Mouse (Mus musculus): ENCODE measurements around the gene Klhl21. TPM values are rescaled to one million over a fixed set of nuclear protein-coding genes. Genes with fewer than 3 reads are reported as not detected.

Gene Klhl21
- polyA plus RNA-seq, 1 experiment from 2014 or later = 2.6 TPM

GRCm38 (mm10) chr4:152010707-152011134, 2.1 kb downstream of the Klhl21 start:
- H3K36me3 ChIP-seq (ENCODE audit: control insufficient read depth, insufficient read depth, low read length) = no peaks in the 10 kb centered on the region; the same call in 1 of the 2 replicates
- no peak overlapping the region for H3K27ac ChIP-seq (ENCODE audit: low read depth, low read length)
- no peaks in the 10 kb centered on the region for H3K9me3 ChIP-seq (ENCODE audit: control insufficient read depth, low read length)
- peaks cover 19% of the 10 kb centered on the region for H3K27me3 ChIP-seq (ENCODE audit: control insufficient read depth, insufficient read depth, low read length)
- DNase-seq (ENCODE audit: low spot score, missing footprints) = no peak
- no peak for ATAC-seq (ENCODE audit: low FRiP score)
- peaks cover 26% of the 10 kb centered on the region for H3K4me1 ChIP-seq (ENCODE audit: control insufficient read depth, insufficient read depth, low read length)
- WGBS = 4% methylated on average over 13 of the region's 13 CpGs
- peak overlapping the region; percentile 66; the same call in 1 of the 2 replicates for H3K9ac ChIP-seq (ENCODE audit: low read length)
- peak overlapping the region; percentile 98 for H3K4me2 ChIP-seq
- H3K4me3 ChIP-seq (ENCODE audit: low read depth, low read length) = peak overlapping the region; percentile 72

- H3K36me3 ChIP-seq (ENCODE audit: control insufficient read depth, insufficient read depth, low read length) = no peaks in the 10 kb centered on the region; the same call in 1 of the 2 replicates
- H3K9ac ChIP-seq (ENCODE audit: low read length) = 0 out of 2 replicates have a peak overlapping the region, but pooled peaks have one; percentile 20
- 80% methylated on average over 8 of the region's 8 CpGs for WGBS
- no peak overlapping the region for H3K27ac ChIP-seq (ENCODE audit: low read depth, low read length)
- ATAC-seq (ENCODE audit: low FRiP score) (no peak), DNase-seq (ENCODE audit: low spot score, missing footprints) (peak; percentile 75)
- peak overlapping the region; percentile 98 for H3K4me2 ChIP-seq
- peaks cover 26% of the 10 kb centered on the region for H3K4me1 ChIP-seq (ENCODE audit: control insufficient read depth, insufficient read depth, low read length)
- peaks cover 19% of the 10 kb centered on the region for H3K27me3 ChIP-seq (ENCODE audit: control insufficient read depth, insufficient read depth, low read length)
- H3K9me3 ChIP-seq (ENCODE audit: control insufficient read depth, low read length) = no peaks in the 10 kb centered on the region
- no peak overlapping the region for H3K4me3 ChIP-seq (ENCODE audit: low read depth, low read length)
Measured at GRCm38 (mm10) chr4:152011171-152011760, 2.7 kb downstream of the Klhl21 start.

- H3K4me3 ChIP-seq (ENCODE audit: low read depth, low read length) = no peak overlapping the region
- no peak for ATAC-seq (ENCODE audit: low FRiP score)
- H3K27ac ChIP-seq (ENCODE audit: low read depth, low read length) = no peak overlapping the region
- no peak overlapping the region for H3K4me2 ChIP-seq
- H3K36me3 ChIP-seq (ENCODE audit: control insufficient read depth, insufficient read depth, low read length) = no peaks in the 10 kb centered on the region; the same call in 1 of the 2 replicates
- H3K9me3 ChIP-seq (ENCODE audit: control insufficient read depth, low read length) = no peaks in the 10 kb centered on the region
- peak; percentile 73 for DNase-seq (ENCODE audit: low spot score, missing footprints)
- WGBS = 91% methylated on average over 16 of the region's 16 CpGs
- H3K4me1 ChIP-seq (ENCODE audit: control insufficient read depth, insufficient read depth, low read length) = peaks cover 26% of the 10 kb centered on the region
- H3K9ac ChIP-seq (ENCODE audit: low read length) = no peak overlapping the region
- H3K27me3 ChIP-seq (ENCODE audit: control insufficient read depth, insufficient read depth, low read length) = peaks cover 16% of the 10 kb centered on the region
Measured at GRCm38 (mm10) chr4:152012109-152012508, 3.5 kb downstream of the Klhl21 start.

GRCm38 (mm10) chr4:152013036-152013813, 4.6 kb downstream of the Klhl21 start:
- 89% methylated on average over 12 of the region's 12 CpGs for WGBS

GRCm38 (mm10) chr4:152019073-152019472, 10.5 kb downstream of the Klhl21 start:
- ATAC-seq (ENCODE audit: low FRiP score) = no peak
- WGBS = 93% methylated on average over 6 of the region's 6 CpGs

More at GRCm38 (mm10) chr4:152013036-152013813, 4.6 kb downstream of the Klhl21 start:
- Histone ChIP-seq H3K27me3 (ENCODE audit: control insufficient read depth, insufficient read depth, low read length) (peaks cover 8% of the 10 kb centered on the region; the same call in 1 of the 2 replicates), H3K4me1 (ENCODE audit: control insufficient read depth, insufficient read depth, low read length) (peaks cover 20% of the 10 kb centered on the region), H3K9me3 (ENCODE audit: control insufficient read depth, low read length) (no peaks in the 10 kb centered on the region), H3K4me2 (no peak overlapping the region), H3K4me3 (ENCODE audit: low read depth, low read length) (no peak overlapping the region), H3K36me3 (ENCODE audit: control insufficient read depth, insufficient read depth, low read length) (no peaks in the 10 kb centered on the region; the same call in 1 of the 2 replicates), H3K9ac (ENCODE audit: low read length) (no peak overlapping the region), H3K27ac (ENCODE audit: low read depth, low read length) (no peak overlapping the region)
- ATAC-seq (ENCODE audit: low FRiP score) (no peak), DNase-seq (ENCODE audit: low spot score, missing footprints) (peak; percentile 75)

GRCm38 (mm10) chr4:152020024-152020423, 11.4 kb downstream of the Klhl21 start:
- Histone ChIP-seq H3K4me2 (no peak overlapping the region), H3K27me3 (ENCODE audit: control insufficient read depth, insufficient read depth, low read length) (no peaks in the 10 kb centered on the region), H3K27ac (ENCODE audit: low read depth, low read length) (no peak overlapping the region), H3K9ac (ENCODE audit: low read length) (no peak overlapping the region), H3K4me3 (ENCODE audit: low read depth, low read length) (no peak overlapping the region), H3K36me3 (ENCODE audit: control insufficient read depth, insufficient read depth, low read length) (peaks cover 23% of the 10 kb centered on the region), H3K9me3 (ENCODE audit: control insufficient read depth, low read length) (no peaks in the 10 kb centered on the region), H3K4me1 (ENCODE audit: control insufficient read depth, insufficient read depth, low read length) (no peaks in the 10 kb centered on the region; the same call in 1 of the 2 replicates)
- WGBS = 93% methylated on average over 21 of the region's 21 CpGs
- DNase-seq (ENCODE audit: low spot score, missing footprints) (peak; percentile 26), ATAC-seq (ENCODE audit: low FRiP score) (no peak)

More at GRCm38 (mm10) chr4:152019073-152019472, 10.5 kb downstream of the Klhl21 start:
- DNase-seq (ENCODE audit: low spot score, missing footprints) = peak; percentile 54
- Histone ChIP-seq H3K4me2 (no peak overlapping the region), H3K27ac (ENCODE audit: low read depth, low read length) (no peak overlapping the region), H3K9ac (ENCODE audit: low read length) (no peak overlapping the region), H3K36me3 (ENCODE audit: control insufficient read depth, insufficient read depth, low read length) (peaks cover 22% of the 10 kb centered on the region), H3K4me1 (ENCODE audit: control insufficient read depth, insufficient read depth, low read length) (no peaks in the 10 kb centered on the region), H3K9me3 (ENCODE audit: control insufficient read depth, low read length) (no peaks in the 10 kb centered on the region), H3K4me3 (ENCODE audit: low read depth, low read length) (no peak overlapping the region), H3K27me3 (ENCODE audit: control insufficient read depth, insufficient read depth, low read length) (no peaks in the 10 kb centered on the region)

GRCm38 (mm10) chr4:152021568-152022097, 13.0 kb downstream of the Klhl21 start:
- no peaks in the 10 kb centered on the region for H3K27me3 ChIP-seq (ENCODE audit: control insufficient read depth, insufficient read depth, low read length)

GRCm38 (mm10) chr4:152022506-152022905, 13.9 kb downstream of the Klhl21 start:
- ATAC-seq (ENCODE audit: low FRiP score) (no peak), DNase-seq (ENCODE audit: low spot score, missing footprints) (no peak)
- Histone ChIP-seq H3K9me3 (ENCODE audit: control insufficient read depth, low read length) (no peaks in the 10 kb centered on the region), H3K4me3 (ENCODE audit: low read depth, low read length) (no peak overlapping the region), H3K27me3 (ENCODE audit: control insufficient read depth, insufficient read depth, low read length) (no peaks in the 10 kb centered on the region), H3K9ac (ENCODE audit: low read length) (no peak overlapping the region), H3K27ac (ENCODE audit: low read depth, low read length) (no peak overlapping the region), H3K4me2 (no peak overlapping the region), H3K4me1 (ENCODE audit: control insufficient read depth, insufficient read depth, low read length) (peaks cover 16% of the 10 kb centered on the region), H3K36me3 (ENCODE audit: control insufficient read depth, insufficient read depth, low read length) (peaks cover 23% of the 10 kb centered on the region)
- 93% methylated on average over 8 of the region's 8 CpGs for WGBS

More at GRCm38 (mm10) chr4:152021568-152022097, 13.0 kb downstream of the Klhl21 start:
- WGBS = 77% methylated on average over 12 of the region's 12 CpGs
- Histone ChIP-seq H3K9ac (ENCODE audit: low read length) (no peak overlapping the region), H3K36me3 (ENCODE audit: control insufficient read depth, insufficient read depth, low read length) (peaks cover 23% of the 10 kb centered on the region), H3K4me1 (ENCODE audit: control insufficient read depth, insufficient read depth, low read length) (peaks cover 12% of the 10 kb centered on the region), H3K4me3 (ENCODE audit: low read depth, low read length) (no peak overlapping the region), H3K27ac (ENCODE audit: low read depth, low read length) (no peak overlapping the region), H3K9me3 (ENCODE audit: control insufficient read depth, low read length) (no peaks in the 10 kb centered on the region), H3K4me2 (no peak overlapping the region)
- ATAC-seq (ENCODE audit: low FRiP score) (no peak), DNase-seq (ENCODE audit: low spot score, missing footprints) (no peak)

- Histone ChIP-seq H3K36me3 (ENCODE audit: control insufficient read depth, insufficient read depth, low read length) (peaks cover 21% of the 10 kb centered on the region), H3K4me3 (ENCODE audit: low read depth, low read length) (no peak overlapping the region)
Measured at GRCm38 (mm10) chr4:152024525-152024924, 15.9 kb downstream of the Klhl21 start.

More at GRCm38 (mm10) chr4:152024525-152024924, 15.9 kb downstream of the Klhl21 start:
- Histone ChIP-seq H3K27me3 (ENCODE audit: control insufficient read depth, insufficient read depth, low read length) (no peaks in the 10 kb centered on the region), H3K9me3 (ENCODE audit: control insufficient read depth, low read length) (no peaks in the 10 kb centered on the region), H3K4me2 (no peak overlapping the region), H3K4me1 (ENCODE audit: control insufficient read depth, insufficient read depth, low read length) (peaks cover 23% of the 10 kb centered on the region), H3K9ac (ENCODE audit: low read length) (no peak overlapping the region), H3K27ac (ENCODE audit: low read depth, low read length) (no peak overlapping the region)
- WGBS = 93% methylated on average over 11 of the region's 11 CpGs
- ATAC-seq (ENCODE audit: low FRiP score) (no peak), DNase-seq (ENCODE audit: low spot score, missing footprints) (no peak)
